Mouse (Mus musculus): ENCODE measurements around the gene Dzip1. TPM values are rescaled to one million over a fixed set of nuclear protein-coding genes. Genes with fewer than 3 reads are reported as not detected.

Dzip1 gene
- polyA plus RNA-seq, 2 experiments, result 1.4 to 1.5 TPM

- DNase-seq (ENCODE audit: low read depth in 3 of 3, low spot score in 3 of 3) (no peak), ATAC-seq (ENCODE audit: insufficient read depth) (no peak)
- Histone ChIP-seq H3K27ac (no peak overlapping the region), H3K9ac (replicated peaks) (no peak overlapping the region), H3K4me2 (ENCODE audit: low read depth) (no peak overlapping the region), H3K4me3 (ENCODE audit: insufficient read depth in 1 of 2, low read depth in 2 of 2, low read length in 2 of 2) (no peak overlapping the region), H3K4me1 (replicated peaks; ENCODE audit: control insufficient read depth in 2 of 2, insufficient read depth in 2 of 2, low read length in 1 of 2) (peaks cover 0 to 10% of the 10 kb centered on the region in 2 experiments; a peak in 2 of 4 replicates), H3K27me3 (ENCODE audit: control insufficient read depth, insufficient read depth, low read length) (no peaks in the 10 kb centered on the region; the same call in 1 of the 2 replicates), H3K9me3 (ENCODE audit: control insufficient read depth, low read length) (no peaks in the 10 kb centered on the region), H3K36me3 (replicated peaks; ENCODE audit: control insufficient read depth, insufficient read depth, low read depth) (no peaks in the 10 kb centered on the region)
- TF ChIP-seq EP300 (IDR thresholded peaks at IDR 0.05; ENCODE audit: low read depth), result no peak
- no peak for TF ChIP-seq CTCF (IDR thresholded peaks at IDR 0.05; ENCODE audit: low read depth)
- 47% methylated on average over 8 of the region's 8 CpGs for WGBS (ENCODE audit: insufficient replicate concordance)
These were observed 7.7 kb upstream of the Dzip1 start for GRCm38 (mm10) chr14:118932956-118933355.

DNA sequence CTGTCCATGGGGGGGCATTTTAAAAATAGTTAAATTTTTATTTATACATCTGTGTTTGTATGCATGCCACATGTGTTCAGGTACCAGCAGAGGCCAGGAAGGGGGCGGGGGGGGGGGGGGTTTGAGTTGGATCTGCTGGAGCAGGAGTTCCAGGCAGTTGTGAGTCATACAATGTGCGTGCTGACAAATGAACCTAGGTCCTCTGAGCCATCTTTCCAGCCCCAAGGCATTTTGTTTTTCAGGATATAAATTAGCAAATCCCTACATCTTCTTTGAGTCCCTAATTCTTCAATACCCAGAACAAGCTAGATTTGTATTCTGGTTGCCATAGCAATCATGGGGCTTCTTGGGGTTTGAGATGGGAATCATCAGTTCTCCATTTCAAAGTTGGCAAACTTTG, 5.9 kb upstream of the Dzip1 start:
- Histone ChIP-seq H3K9me3 (ENCODE audit: control insufficient read depth, low read length) (no peaks in the 10 kb centered on the region), H3K4me3 (ENCODE audit: insufficient read depth in 1 of 2, low read depth in 2 of 2, low read length in 2 of 2) (no peak overlapping the region), H3K27me3 (ENCODE audit: control insufficient read depth, insufficient read depth, low read length) (peaks cover 3% of the 10 kb centered on the region), H3K4me1 (replicated peaks; ENCODE audit: control insufficient read depth in 2 of 2, insufficient read depth in 2 of 2, low read length in 1 of 2) (peaks cover 0 to 7% of the 10 kb centered on the region in 2 experiments; a peak in 2 of 4 replicates), H3K9ac (replicated peaks) (no peak overlapping the region), H3K27ac (no peak overlapping the region), H3K4me2 (ENCODE audit: low read depth) (no peak overlapping the region), H3K36me3 (replicated peaks; ENCODE audit: control insufficient read depth, insufficient read depth, low read depth) (no peaks in the 10 kb centered on the region)
- WGBS (ENCODE audit: insufficient replicate concordance), result 48% methylated on average over 2 of the region's 2 CpGs
- ATAC-seq (ENCODE audit: insufficient read depth) (no peak), DNase-seq (ENCODE audit: low read depth in 3 of 3, low spot score in 3 of 3) (no peak)
- no peak for TF ChIP-seq CTCF (IDR thresholded peaks at IDR 0.05; ENCODE audit: low read depth)
- TF ChIP-seq EP300 (IDR thresholded peaks at IDR 0.05; ENCODE audit: low read depth), result no peak

GRCm38 (mm10) chr14:118930777-118931176, 5.5 kb upstream of the Dzip1 start:
- H3K4me1 ChIP-seq (replicated peaks; ENCODE audit: control insufficient read depth in 2 of 2, insufficient read depth in 2 of 2, low read length in 1 of 2), result peaks cover 0 to 7% of the 10 kb centered on the region in 2 experiments; a peak in 2 of 4 replicates
- H3K36me3 ChIP-seq (replicated peaks; ENCODE audit: control insufficient read depth, insufficient read depth, low read depth), result no peaks in the 10 kb centered on the region
- peaks cover 7% of the 10 kb centered on the region for H3K27me3 ChIP-seq (ENCODE audit: control insufficient read depth, insufficient read depth, low read length)
- ATAC-seq (ENCODE audit: insufficient read depth) (no peak), DNase-seq (ENCODE audit: low read depth in 3 of 3, low spot score in 3 of 3) (no peak)
- no peak overlapping the region for H3K9ac ChIP-seq (replicated peaks)
- no peak overlapping the region for H3K27ac ChIP-seq
- no peaks in the 10 kb centered on the region for H3K9me3 ChIP-seq (ENCODE audit: control insufficient read depth, low read length)
- WGBS (ENCODE audit: insufficient replicate concordance), result 56% methylated on average over 2 of the region's 2 CpGs
- H3K4me2 ChIP-seq (ENCODE audit: low read depth), result no peak overlapping the region
- TF ChIP-seq EP300 (IDR thresholded peaks at IDR 0.05; ENCODE audit: low read depth), result no peak
- no peak for TF ChIP-seq CTCF (IDR thresholded peaks at IDR 0.05; ENCODE audit: low read depth)
- H3K4me3 ChIP-seq (ENCODE audit: insufficient read depth in 1 of 2, low read depth in 2 of 2, low read length in 2 of 2), result no peak overlapping the region

DNA sequence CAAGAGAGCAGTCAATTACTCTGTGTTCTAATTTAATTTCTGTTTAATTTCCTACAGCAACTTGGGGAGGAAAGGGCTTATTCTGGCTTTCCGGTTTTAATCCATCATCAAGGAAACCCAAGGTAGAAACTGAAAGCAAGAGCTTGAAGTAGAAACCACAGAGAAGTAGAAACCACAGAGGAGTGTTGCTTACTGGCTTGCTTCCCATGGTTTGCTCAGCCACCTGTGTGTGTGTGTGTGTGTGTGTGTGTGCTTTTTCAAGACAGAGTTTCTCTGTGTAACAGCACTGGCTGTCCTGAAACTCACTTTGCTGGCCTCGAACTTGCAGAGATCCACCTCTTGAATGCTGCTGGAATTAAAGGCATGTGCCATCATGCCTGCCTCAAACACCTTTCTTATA, 4.5 kb upstream of the Dzip1 start:
- Histone ChIP-seq H3K4me3 (ENCODE audit: insufficient read depth in 1 of 2, low read depth in 2 of 2, low read length in 2 of 2) (no peak overlapping the region), H3K9me3 (ENCODE audit: control insufficient read depth, low read length) (no peaks in the 10 kb centered on the region), H3K27ac (no peak overlapping the region), H3K9ac (replicated peaks) (no peak overlapping the region), H3K36me3 (replicated peaks; ENCODE audit: control insufficient read depth, insufficient read depth, low read depth) (no peaks in the 10 kb centered on the region), H3K27me3 (ENCODE audit: control insufficient read depth, insufficient read depth, low read length) (peaks cover 17% of the 10 kb centered on the region), H3K4me2 (ENCODE audit: low read depth) (no peak overlapping the region), H3K4me1 (replicated peaks; ENCODE audit: control insufficient read depth in 2 of 2, insufficient read depth in 2 of 2, low read length in 1 of 2) (peaks cover 0 to 5% of the 10 kb centered on the region in 2 experiments; a peak in 2 of 4 replicates)
- 37% methylated on average over 2 of the region's 2 CpGs for WGBS (ENCODE audit: insufficient replicate concordance)
- DNase-seq (ENCODE audit: low read depth in 3 of 3, low spot score in 3 of 3), result no peak
- no peak for ATAC-seq (ENCODE audit: insufficient read depth)
- TF ChIP-seq EP300 (IDR thresholded peaks at IDR 0.05; ENCODE audit: low read depth) (no peak), CTCF (IDR thresholded peaks at IDR 0.05; ENCODE audit: low read depth) (no peak)

DNA sequence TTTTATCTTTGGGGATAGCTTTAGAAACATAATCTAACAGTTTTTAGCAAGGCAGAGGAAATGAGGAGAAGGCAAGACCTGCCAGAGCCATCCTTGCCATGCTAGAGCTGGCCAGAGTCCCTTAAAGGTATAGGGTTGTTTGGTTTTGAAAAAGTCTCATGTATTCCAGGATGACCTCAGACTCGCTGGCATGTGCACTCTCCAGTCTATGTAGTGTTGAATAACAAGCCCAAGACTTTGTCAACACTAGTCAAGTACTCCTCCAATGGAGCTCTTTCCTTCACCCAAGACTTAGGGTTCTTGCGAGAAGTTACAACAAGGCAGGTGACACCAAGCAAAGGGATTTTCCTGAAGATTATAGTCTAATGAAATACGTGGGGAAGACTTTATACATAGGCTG, 3.3 kb upstream of the Dzip1 start:
- no peak overlapping the region for H3K4me3 ChIP-seq (ENCODE audit: insufficient read depth in 1 of 2, low read depth in 2 of 2, low read length in 2 of 2)
- no peak for DNase-seq (ENCODE audit: low read depth in 3 of 3, low spot score in 3 of 3)
- peaks cover 29% of the 10 kb centered on the region for H3K27me3 ChIP-seq (ENCODE audit: control insufficient read depth, insufficient read depth, low read length)
- ATAC-seq (ENCODE audit: insufficient read depth), result no peak
- no peaks in the 10 kb centered on the region for H3K9me3 ChIP-seq (ENCODE audit: control insufficient read depth, low read length)
- WGBS (ENCODE audit: insufficient replicate concordance), result 65% methylated on average over 3 of the region's 3 CpGs
- no peaks in the 10 kb centered on the region for H3K36me3 ChIP-seq (replicated peaks; ENCODE audit: control insufficient read depth, insufficient read depth, low read depth)
- no peak overlapping the region for H3K4me2 ChIP-seq (ENCODE audit: low read depth)
- no peak overlapping the region for H3K9ac ChIP-seq (replicated peaks)
- H3K4me1 ChIP-seq (replicated peaks; ENCODE audit: control insufficient read depth in 2 of 2, insufficient read depth in 2 of 2, low read length in 1 of 2), result no peaks in the 10 kb centered on the region; a peak in 1 of 4 replicates
- no peak overlapping the region for H3K27ac ChIP-seq
- no peak for TF ChIP-seq CTCF (IDR thresholded peaks at IDR 0.05; ENCODE audit: low read depth)
- TF ChIP-seq EP300 (IDR thresholded peaks at IDR 0.05; ENCODE audit: low read depth), result no peak
